Mouse (Mus musculus) testis, adult 2 months (tissue): ENCODE results near the gene Adad1. TPM values are rescaled to one million over a fixed set of nuclear protein-coding genes. Genes with fewer than 3 reads are reported as not detected.

Source experiments
- H3K27ac ChIP-seq: fragments of 200-500 bp; 2 replicates; pipeline ENCODE4 v1.5.1; 2012; ENCODE audit warnings: low read depth, low read length; ENCODE audit not compliant: control insufficient read depth, insufficient read depth
- H3K27me3 ChIP-seq: fragments of 200-500 bp; 2 replicates; pipeline ENCODE4 v1.6.1; 2012; ENCODE audit warnings: mild to moderate bottlenecking, low read length, moderate library complexity; ENCODE audit not compliant: control insufficient read depth, insufficient read depth
- H3K36me3 ChIP-seq: fragments of 200-500 bp; 2 replicates; pipeline ENCODE4 v1.6.1; 2012; ENCODE audit warnings: mild to moderate bottlenecking, low read length; ENCODE audit not compliant: control insufficient read depth, insufficient read depth
- H3K4me1 ChIP-seq: fragments of 200-500 bp; 2 replicates; pipeline ENCODE4 v1.6.1; 2012; ENCODE audit warnings: low read length; ENCODE audit not compliant: control insufficient read depth, insufficient read depth
- H3K4me3 ChIP-seq: fragments of 200-500 bp; 2 replicates; pipeline ENCODE4 v1.5.1; 2012; ENCODE audit warnings: low read depth, mild to moderate bottlenecking, low read length, moderate library complexity, mixed read lengths; ENCODE audit not compliant: control insufficient read depth
- CTCF ChIP-seq: fragments of 200-500 bp; IDR thresholded peaks from 2 replicates; pipeline ENCODE4 v1.5.1; 2012; ENCODE audit warnings: low read depth, mild to moderate bottlenecking, inconsistent platforms, low read length, moderate library complexity; ENCODE audit not compliant: control insufficient read depth, insufficient read depth, insufficient replicate concordance
- POLR2A ChIP-seq: fragments of 200-500 bp; IDR thresholded peaks from 2 replicates; pipeline ENCODE4 v1.6.1; 2012; ENCODE audit warnings: low read depth, mild to moderate bottlenecking, inconsistent platforms, low read length, moderate library complexity; ENCODE audit not compliant: control insufficient read depth
- polyA plus RNA-seq: library from polyadenylated mRNA; depleted of rRNA; stranded (reverse); fragments of >200 nt; gene quantifications from 2 replicates; pipeline ENCODE4 v1.2.3, GENCODE M21; 2012; rRNA removed

Gene Adad1
- 190 and 229 TPM in 2 replicates for polyA plus RNA-seq

DNA sequence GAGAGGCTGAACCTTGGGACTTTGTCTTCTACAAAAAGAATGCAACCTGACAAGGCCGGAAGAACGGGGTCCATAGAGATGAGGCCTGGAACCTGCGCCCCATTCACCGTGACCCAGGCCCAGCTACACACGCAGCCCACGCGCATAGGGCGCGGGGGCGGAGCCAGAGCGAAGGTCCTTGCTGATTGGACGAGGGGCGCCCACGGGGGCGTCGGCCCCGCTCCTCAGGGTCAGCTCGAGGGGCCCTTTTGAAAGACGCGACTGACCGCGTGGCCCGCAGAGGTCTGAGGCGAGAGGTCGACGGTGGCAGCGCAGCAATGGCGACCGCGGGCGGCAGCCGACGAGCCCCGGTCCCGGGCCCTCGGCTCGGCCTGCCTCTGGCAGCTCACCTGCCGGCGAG lies at the start of gene Adad1:
Gene Adad1, plus strand, starts transcription at position 122 of the 400 bp plus-strand sequence.
- Histone ChIP-seq H3K27me3 (no peaks in the 10 kb centered on the region), H3K36me3 (no peaks in the 10 kb centered on the region), H3K4me1 (peaks cover 5% of the 10 kb centered on the region), H3K27ac (peak within 1 kb of the TSS; percentile 95), H3K4me3 (peak within 1 kb of the TSS; percentile 96)
- TF ChIP-seq POLR2A (no peak; the same call in 1 of the 2 replicates), CTCF (no peak)

DNA sequence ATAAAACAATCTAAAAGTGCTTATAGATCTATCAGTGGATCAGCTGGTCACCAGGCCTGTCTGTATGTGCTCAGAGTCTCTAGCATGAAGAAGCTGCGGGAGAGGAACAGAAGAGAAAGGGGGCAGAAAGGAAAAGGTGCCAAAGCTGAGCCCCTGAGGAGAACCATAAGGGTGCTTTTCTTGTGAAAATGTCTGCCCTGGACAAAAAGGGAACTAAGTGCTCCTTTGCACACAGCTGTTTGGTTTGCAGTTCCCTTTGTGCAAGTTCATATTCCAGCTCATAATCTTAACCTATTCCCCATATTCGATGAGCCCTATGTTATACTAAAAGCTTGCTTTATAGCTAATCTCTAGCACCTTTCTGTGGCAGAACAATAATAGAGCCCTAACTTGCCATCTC lies 25.3 kb upstream of the Adad1 start:
- no peaks in the 10 kb centered on the region for H3K27me3 ChIP-seq
- no peak overlapping the region for H3K4me3 ChIP-seq
- no peak for TF ChIP-seq POLR2A
- H3K36me3 ChIP-seq: peaks cover 4% of the 10 kb centered on the region
- H3K4me1 ChIP-seq: no peaks in the 10 kb centered on the region
- H3K27ac ChIP-seq: no peak overlapping the region

DNA sequence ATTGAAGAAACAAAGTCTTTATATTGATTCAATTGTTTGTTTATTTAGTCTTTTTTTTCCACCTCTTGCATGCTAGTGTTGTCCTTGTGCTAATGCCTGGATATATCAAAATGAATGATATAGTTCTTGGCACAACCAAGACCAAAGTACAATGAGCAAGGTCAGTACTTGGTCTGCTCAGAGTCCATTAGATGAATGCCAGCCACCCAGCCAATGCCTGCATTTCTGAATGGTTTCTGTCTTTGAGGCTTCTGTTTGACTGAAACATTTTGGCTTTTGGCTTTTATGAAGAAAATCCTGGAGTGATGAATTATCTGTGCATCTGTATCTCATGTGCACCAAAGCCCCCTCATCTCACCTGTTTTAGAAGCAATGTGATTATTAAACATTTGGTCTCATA lies 23.5 kb upstream of the Adad1 start:
- Histone ChIP-seq H3K4me3 (no peak overlapping the region), H3K4me1 (no peaks in the 10 kb centered on the region), H3K36me3 (peaks cover 2% of the 10 kb centered on the region), H3K27ac (no peak overlapping the region), H3K27me3 (no peaks in the 10 kb centered on the region)
- no peak for TF ChIP-seq CTCF
- no peak for TF ChIP-seq POLR2A

DNA sequence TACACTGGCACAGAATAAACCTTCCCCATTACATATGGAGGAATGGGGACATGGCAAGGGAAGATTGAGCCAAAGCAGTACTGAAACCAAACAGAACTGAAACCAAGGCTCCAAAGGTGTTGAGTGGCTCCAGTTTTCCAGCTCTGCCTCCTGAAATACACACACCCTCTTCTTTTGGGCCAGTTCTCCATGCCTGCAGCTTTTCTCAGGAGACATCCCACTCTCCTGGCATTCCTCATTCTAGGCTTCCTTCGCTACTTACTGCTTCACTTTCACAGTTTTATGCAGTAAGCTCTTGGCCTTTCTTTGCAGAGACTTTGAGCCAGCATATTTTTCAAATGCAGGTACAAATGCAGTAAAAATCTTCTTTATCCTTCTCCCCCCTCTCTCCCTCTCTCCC lies 11.8 kb upstream of the Adad1 start:
- Histone ChIP-seq H3K4me1 (no peaks in the 10 kb centered on the region), H3K27ac (no peak overlapping the region), H3K36me3 (no peaks in the 10 kb centered on the region; the same call in 1 of the 2 replicates), H3K27me3 (no peaks in the 10 kb centered on the region), H3K4me3 (no peak overlapping the region)
- TF ChIP-seq POLR2A (no peak), CTCF (no peak)

DNA sequence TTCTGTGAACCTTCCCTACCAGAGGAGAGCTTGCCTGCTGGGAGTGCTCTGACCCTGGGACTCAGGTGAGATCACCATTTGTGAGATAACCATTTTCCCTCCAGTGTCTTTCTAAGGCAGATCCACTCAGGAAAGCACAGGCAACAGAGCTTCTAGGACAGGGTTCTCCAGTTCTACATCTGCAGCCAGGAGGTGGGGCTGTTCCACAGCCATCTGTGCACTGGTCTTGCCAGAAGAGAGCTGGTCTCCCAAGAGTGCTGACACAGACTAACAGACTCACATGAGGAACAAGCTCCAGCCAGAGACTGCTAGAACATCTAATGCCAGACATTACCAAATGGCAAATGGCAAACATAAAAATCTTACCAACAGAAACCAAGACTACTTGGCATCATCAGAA lies 9.9 kb downstream of the Adad1 start:
- Histone ChIP-seq H3K4me3 (no peak overlapping the region), H3K36me3 (no peaks in the 10 kb centered on the region; the same call in 1 of the 2 replicates), H3K27ac (no peak overlapping the region), H3K27me3 (no peaks in the 10 kb centered on the region), H3K4me1 (no peaks in the 10 kb centered on the region)
- TF ChIP-seq CTCF: peak; percentile 26; the same call in 1 of the 2 replicates
- no peak for TF ChIP-seq POLR2A

DNA sequence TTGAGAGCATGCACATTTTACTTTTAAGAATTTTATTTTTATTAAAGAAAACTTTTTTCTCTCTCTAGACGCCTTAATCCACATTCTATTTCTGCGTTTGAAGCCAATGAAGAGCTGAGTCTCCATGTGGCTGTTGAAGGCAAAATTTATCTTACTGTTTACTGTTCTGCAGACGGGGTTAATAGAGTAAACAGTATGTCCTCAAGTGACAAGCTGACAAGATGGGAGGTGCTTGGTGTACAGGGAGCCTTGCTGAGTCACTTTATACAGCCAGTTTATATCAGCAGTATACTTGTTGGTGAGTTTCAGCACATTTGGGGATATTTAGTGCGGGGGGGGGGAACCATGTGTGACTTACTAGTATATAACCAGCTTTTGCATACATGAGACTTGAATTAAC lies 21.5 kb downstream of the Adad1 start:
- no peaks in the 10 kb centered on the region for H3K36me3 ChIP-seq
- TF ChIP-seq CTCF (no peak), POLR2A (no peak)
- no peak overlapping the region for H3K27ac ChIP-seq
- H3K4me3 ChIP-seq: no peak overlapping the region
- H3K27me3 ChIP-seq: no peaks in the 10 kb centered on the region
- no peaks in the 10 kb centered on the region for H3K4me1 ChIP-seq

DNA sequence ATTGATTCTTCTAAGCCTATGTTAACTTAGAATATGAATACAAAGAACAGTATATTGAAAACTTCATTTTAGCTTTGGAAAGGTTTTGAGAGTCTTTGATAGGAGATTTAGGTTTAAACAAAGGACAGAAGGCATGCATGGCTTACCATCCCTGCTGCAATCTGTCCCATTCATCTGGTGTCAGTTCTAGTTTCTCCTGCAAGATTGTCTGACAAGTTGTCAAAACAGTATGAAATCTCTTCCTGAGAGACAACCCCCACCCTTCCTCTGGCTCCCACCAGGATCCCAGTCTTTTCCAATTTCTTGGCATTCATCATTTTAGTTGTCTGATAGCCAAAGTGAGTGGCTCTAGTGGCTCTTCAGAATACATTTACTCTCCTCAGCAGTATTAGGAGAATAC lies 27.4 kb downstream of the Adad1 start:
- TF ChIP-seq CTCF: no peak
- TF ChIP-seq POLR2A: no peak
- Histone ChIP-seq H3K4me1 (no peaks in the 10 kb centered on the region), H3K4me3 (no peak overlapping the region), H3K36me3 (peaks cover 1% of the 10 kb centered on the region; the same call in 1 of the 2 replicates), H3K27ac (no peak overlapping the region), H3K27me3 (no peaks in the 10 kb centered on the region)

DNA sequence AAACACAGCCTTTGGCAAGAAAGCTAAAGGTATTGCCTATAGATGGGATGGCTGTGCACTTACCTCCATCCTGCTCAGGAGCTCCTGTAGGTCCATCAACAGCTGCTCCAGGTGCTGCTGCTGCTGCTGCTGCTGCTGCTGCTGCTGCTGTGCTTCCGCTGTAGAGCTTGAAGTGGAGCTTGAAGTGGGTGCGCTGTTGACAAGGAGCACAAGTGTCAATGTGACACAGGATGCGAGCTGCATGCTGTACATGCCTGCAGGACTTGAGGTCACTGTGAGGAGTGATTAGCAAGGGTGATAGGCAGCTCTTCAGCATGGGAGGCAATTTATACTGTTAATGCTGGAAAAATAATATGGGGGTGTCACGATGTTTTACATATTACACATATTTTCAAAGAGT lies 62.3 kb downstream of the Adad1 start, which contains the start of gene Il2:
Gene Il2, minus strand, starts transcription at position 305 of the 400 bp plus-strand sequence.
- Histone ChIP-seq H3K4me1 (no peaks in the 10 kb centered on the region), H3K27me3 (no peaks in the 10 kb centered on the region), H3K4me3 (no peak within 1 kb of the TSS), H3K27ac (no peak within 1 kb of the TSS), H3K36me3 (no peaks in the 10 kb centered on the region)
- TF ChIP-seq CTCF (no peak), POLR2A (no peak)
